Mouse (Mus musculus) lung, postnatal 0 days (tissue): ENCODE data around the gene Olfr1410. TPM values are rescaled to one million over a fixed set of nuclear protein-coding genes. Genes with fewer than 3 reads are reported as not detected.

Experiments used
- ATAC-seq: fragments of 200-750 bp; cut with Nextera tagmentation; 2 replicates; pipeline ENCODE4 v1.8.0; 2017; ENCODE audit warnings: moderate library complexity
- DNase-seq: peaks from one replicate; pipeline ENCODE4 v3.0.0-alpha.2; 2016; ENCODE audit warnings: low spot score
- H3K27ac ChIP-seq: fragments of 300-500 bp; sonication (generic); 2 replicates; pipeline ENCODE4 v1.5.1; 2014; ENCODE audit warnings: antibody characterized with exemption, mild to moderate bottlenecking, low read length, mixed read lengths
- H3K27me3 ChIP-seq: fragments of 300-500 bp; sonication (generic); replicated peaks from 2 replicates; pipeline ENCODE4 v1.6.1; 2014; ENCODE audit warnings: low read length, mixed read lengths; ENCODE audit not compliant: insufficient read depth
- H3K36me3 ChIP-seq: fragments of 300-500 bp; sonication (generic); 2 replicates; pipeline ENCODE4 v1.6.1; 2014; ENCODE audit warnings: low read length, mixed read lengths; ENCODE audit not compliant: insufficient read depth
- H3K4me1 ChIP-seq: fragments of 300-500 bp; sonication (generic); 2 replicates; pipeline ENCODE4 v1.6.1; 2014; ENCODE audit warnings: antibody characterized with exemption, low read depth, low read length, mixed read lengths; ENCODE audit not compliant: insufficient read depth
- H3K4me2 ChIP-seq: fragments of 300-500 bp; sonication (generic); replicated peaks from 2 replicates; pipeline ENCODE4 v1.6.1; 2014; ENCODE audit warnings: low read depth, mild to moderate bottlenecking, low read length, moderate library complexity, mixed read lengths
- H3K4me3 ChIP-seq: fragments of 300-500 bp; sonication (generic); 2 replicates; pipeline ENCODE4 v1.5.1; 2014; ENCODE audit warnings: low read depth, low read length
- H3K9ac ChIP-seq: fragments of 300-500 bp; sonication (generic); replicated peaks from 2 replicates; pipeline ENCODE4 v1.6.1; 2014; ENCODE audit warnings: low read depth, mild to moderate bottlenecking
- H3K9me3 ChIP-seq: fragments of 300-500 bp; sonication (generic); 2 replicates; pipeline ENCODE4 v1.6.1; 2016; ENCODE audit warnings: low read length, mixed read lengths
- CTCF ChIP-seq: IDR thresholded peaks from 2 replicates; pipeline ENCODE4 v1.5.1; 2016; ENCODE audit warnings: antibody characterized with exemption, mild to moderate bottlenecking
- EP300 ChIP-seq: IDR thresholded peaks from 2 replicates; pipeline ENCODE4 v1.6.1; 2016; ENCODE audit warnings: antibody characterized with exemption, mild to moderate bottlenecking, control low read depth
- WGBS: fragments of 180-500 bp; shearing (Covaris S2); extraction: QIAGEN DNeasy Blood & Tissue Kit; methylation state at CpG from one replicate; pipeline ENCODE4 v1.1.7; 2014; 5-methylcytosine and 5-hydroxymethylcytosine counted together
- polyA plus RNA-seq: library from polyadenylated mRNA; unstranded; fragments of >200 nt; fragmentation: Nextera tagmentation; extraction: Ambion mirVana; gene quantifications from 2 replicates; pipeline ENCODE4 v1.2.1, GENCODE M21; 2015

Olfr1410 gene
- polyA plus RNA-seq, 1 experiment from 2014 or later, result not detected

DNA sequence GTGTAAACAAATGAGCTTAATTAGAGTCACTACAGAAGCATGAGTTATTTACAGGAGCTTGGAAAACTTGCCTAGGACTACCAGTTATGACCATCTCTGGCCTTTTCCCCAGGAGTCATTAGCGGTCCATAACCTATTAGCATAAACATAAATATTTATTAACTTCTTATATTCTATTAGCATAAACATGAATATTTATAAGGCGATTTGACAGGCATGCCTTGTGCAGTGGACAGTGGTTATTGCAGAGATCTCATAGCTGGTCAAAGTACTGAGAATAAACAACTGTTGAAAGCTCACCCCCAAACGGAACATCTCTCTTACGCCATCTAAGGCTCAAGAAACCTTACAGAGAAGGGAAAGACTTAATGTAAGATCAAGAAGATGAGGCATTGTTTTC, 7.6 kb downstream of the Olfr1410 start:
- no peak overlapping the region for H3K4me2 ChIP-seq
- WGBS, result 53% methylated on average over 4 of the region's 4 CpGs
- TF ChIP-seq CTCF (no peak), EP300 (no peak)
- no peaks in the 10 kb centered on the region for H3K9me3 ChIP-seq
- DNase-seq, result no peak
- H3K4me3 ChIP-seq, result no peak overlapping the region
- H3K4me1 ChIP-seq, result no peaks in the 10 kb centered on the region
- no peak for ATAC-seq
- no peaks in the 10 kb centered on the region for H3K36me3 ChIP-seq
- no peak overlapping the region for H3K9ac ChIP-seq
- no peak overlapping the region for H3K27ac ChIP-seq
- H3K27me3 ChIP-seq, result no peaks in the 10 kb centered on the region

DNA sequence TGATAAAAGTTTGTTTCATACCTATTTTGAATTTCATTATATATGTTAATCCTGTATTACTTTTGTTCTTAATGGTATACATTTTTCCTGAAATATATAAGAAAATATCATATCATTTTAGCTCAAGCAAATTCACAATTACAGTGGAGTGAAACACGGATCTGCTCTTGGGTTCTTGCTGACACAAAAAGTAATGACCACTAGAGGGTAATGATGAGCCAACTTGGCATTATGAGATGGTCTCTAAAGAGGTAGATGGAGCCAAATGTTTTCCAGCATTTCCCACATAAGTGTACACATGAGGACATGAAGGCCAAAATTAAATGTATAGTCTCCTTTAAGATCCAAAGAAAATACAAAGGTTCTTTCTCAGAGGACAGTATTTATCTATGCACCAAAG, 8.9 kb downstream of the Olfr1410 start:
- H3K4me2 ChIP-seq, result no peak overlapping the region
- no peaks in the 10 kb centered on the region for H3K27me3 ChIP-seq
- no peaks in the 10 kb centered on the region for H3K4me1 ChIP-seq
- no peak overlapping the region for H3K4me3 ChIP-seq
- no peak overlapping the region for H3K9ac ChIP-seq
- ATAC-seq, result no peak
- WGBS, result 11% methylated on average over 1 of the region's 1 CpGs
- TF ChIP-seq CTCF (peak; percentile 69), EP300 (no peak)
- no peaks in the 10 kb centered on the region for H3K9me3 ChIP-seq
- H3K27ac ChIP-seq, result no peak overlapping the region
- peak; percentile 36 for DNase-seq
- H3K36me3 ChIP-seq, result no peaks in the 10 kb centered on the region

DNA sequence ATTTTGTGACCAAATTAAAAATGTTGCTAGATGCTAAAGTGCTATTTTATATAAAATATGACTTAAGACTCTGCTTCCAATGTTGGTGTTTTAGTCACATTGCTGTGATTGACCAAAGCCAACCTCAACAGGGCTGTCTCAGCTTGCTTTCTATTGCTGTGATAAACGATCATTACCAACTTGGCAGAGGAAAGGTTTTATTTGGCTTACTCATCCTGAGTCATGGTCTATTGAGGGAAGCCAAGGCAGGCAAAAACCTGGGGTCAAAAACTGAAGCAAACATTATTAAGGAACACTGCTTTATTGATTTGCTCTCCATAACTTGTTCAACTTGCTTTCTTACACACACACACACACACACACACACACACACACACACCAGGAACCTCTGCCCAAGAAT, 10.5 kb downstream of the Olfr1410 start:
- no peak overlapping the region for H3K4me2 ChIP-seq
- no peaks in the 10 kb centered on the region for H3K27me3 ChIP-seq
- H3K4me1 ChIP-seq, result no peaks in the 10 kb centered on the region
- TF ChIP-seq CTCF, result no peak
- no peak for TF ChIP-seq EP300
- no peaks in the 10 kb centered on the region for H3K36me3 ChIP-seq
- no peak overlapping the region for H3K4me3 ChIP-seq
- DNase-seq (no peak), ATAC-seq (no peak)
- 74% methylated on average over 1 of the region's 1 CpGs for WGBS
- H3K9ac ChIP-seq, result no peak overlapping the region
- H3K27ac ChIP-seq, result no peak overlapping the region
- H3K9me3 ChIP-seq, result no peaks in the 10 kb centered on the region

DNA sequence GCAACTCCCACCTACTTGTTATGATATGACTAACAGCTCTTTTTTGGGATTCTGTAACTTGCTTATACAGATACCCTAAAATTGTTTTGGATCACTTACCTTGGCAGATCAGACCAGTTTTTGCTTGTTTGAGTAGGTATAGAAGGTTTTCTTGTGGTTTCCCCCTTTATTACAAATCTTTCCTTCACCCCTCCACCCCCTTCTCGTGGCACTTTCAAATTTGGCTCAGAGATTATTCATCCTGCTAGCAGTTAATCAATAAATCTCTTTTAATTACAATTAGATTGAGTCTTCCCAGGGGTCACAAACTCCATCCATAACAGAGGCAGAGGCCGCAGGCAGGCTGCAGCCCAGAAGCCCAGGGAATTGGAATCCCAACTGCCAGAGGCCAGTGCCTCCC, 11.9 kb downstream of the Olfr1410 start, which contains the start of gene Olfr12:
Gene Olfr12, plus strand, starts transcription at position 301 of the 400 bp plus-strand sequence.
- no peaks in the 10 kb centered on the region for H3K27me3 ChIP-seq
- DNase-seq, result no peak
- H3K27ac ChIP-seq, result no peak within 1 kb of the TSS
- no peak within 1 kb of the TSS for H3K9ac ChIP-seq
- H3K4me1 ChIP-seq, result no peaks in the 10 kb centered on the region
- no peak for ATAC-seq
- no peak within 1 kb of the TSS for H3K4me3 ChIP-seq
- no peak within 1 kb of the TSS for H3K4me2 ChIP-seq
- no peaks in the 10 kb centered on the region for H3K9me3 ChIP-seq
- no peaks in the 10 kb centered on the region for H3K36me3 ChIP-seq
- TF ChIP-seq CTCF (no peak), EP300 (no peak)
- 63% methylated on average over 2 of the region's 2 CpGs for WGBS

DNA sequence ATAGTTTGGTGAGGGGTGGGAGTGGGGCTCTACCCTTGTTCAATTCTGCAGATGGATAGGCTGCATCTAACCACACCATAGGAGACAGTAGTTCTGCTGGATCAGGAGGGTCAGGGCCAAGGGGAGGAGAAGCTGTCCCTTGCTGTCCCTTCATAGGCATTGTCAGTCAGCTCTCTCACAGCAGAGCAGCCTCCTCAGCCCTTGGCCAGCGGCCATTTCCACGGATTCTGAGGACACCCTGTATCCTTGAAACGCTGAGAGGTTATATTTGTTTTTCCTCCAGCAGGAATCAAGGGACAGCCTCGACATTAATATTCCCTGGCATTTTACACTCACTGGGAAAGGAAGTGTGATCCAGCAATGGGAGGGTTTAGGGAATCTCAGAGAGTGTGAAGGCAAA, 12.8 kb downstream of the Olfr1410 start:
- Histone ChIP-seq H3K4me2 (no peak overlapping the region), H3K4me3 (no peak overlapping the region), H3K9ac (no peak overlapping the region), H3K27me3 (no peaks in the 10 kb centered on the region), H3K27ac (no peak overlapping the region), H3K36me3 (no peaks in the 10 kb centered on the region), H3K9me3 (no peaks in the 10 kb centered on the region), H3K4me1 (no peaks in the 10 kb centered on the region)
- 43% methylated on average over 4 of the region's 4 CpGs for WGBS
- DNase-seq, result no peak
- no peak for ATAC-seq
- no peak for TF ChIP-seq CTCF
- no peak for TF ChIP-seq EP300

DNA sequence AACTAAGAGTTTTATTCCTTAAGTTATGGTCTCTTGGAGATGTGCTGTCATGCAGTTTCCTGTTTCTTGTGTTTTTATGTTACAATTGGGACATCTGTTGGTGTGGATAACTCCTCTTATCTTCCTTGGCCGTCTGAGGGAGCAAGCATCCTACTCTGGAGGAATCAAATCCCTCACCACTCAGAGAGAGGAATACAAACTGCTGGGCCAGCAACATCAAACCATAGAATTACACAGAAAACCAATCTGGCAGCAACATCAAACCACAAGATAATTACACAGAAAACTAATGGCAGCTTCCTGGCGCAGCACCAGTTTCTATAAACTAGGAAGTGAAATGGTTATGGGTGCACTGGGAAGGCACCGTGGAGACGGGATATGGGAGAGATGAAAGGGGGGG, 22.6 kb downstream of the Olfr1410 start:
- no peak for DNase-seq

DNA sequence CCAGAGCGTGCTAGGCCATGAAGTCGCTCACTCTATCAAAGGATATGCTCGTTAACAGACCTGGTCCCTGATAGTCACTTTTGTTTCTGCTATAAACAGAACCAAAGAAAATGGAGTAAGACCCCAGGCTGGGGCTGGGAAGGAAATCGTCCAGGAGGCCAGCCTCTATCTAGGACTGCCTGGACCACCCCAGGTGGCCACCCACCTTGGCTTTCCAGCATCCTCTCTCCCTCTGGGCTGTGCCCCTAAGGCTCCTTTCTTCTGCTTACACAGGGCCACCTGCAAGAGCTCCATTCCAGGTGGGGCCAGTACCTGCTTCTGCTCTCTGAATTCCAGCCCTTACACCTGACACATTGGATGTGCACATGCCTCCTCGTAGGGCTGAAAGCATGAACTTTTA, 26.6 kb downstream of the Olfr1410 start:
- Histone ChIP-seq H3K27me3 (no peaks in the 10 kb centered on the region), H3K9me3 (no peaks in the 10 kb centered on the region), H3K27ac (no peak overlapping the region), H3K4me1 (no peaks in the 10 kb centered on the region), H3K4me2 (no peak overlapping the region), H3K36me3 (peaks cover 7% of the 10 kb centered on the region), H3K9ac (no peak overlapping the region), H3K4me3 (no peak overlapping the region)
- no peak for ATAC-seq
- 63% methylated on average over 5 of the region's 5 CpGs for WGBS
- no peak for DNase-seq
- no peak for TF ChIP-seq CTCF
- no peak for TF ChIP-seq EP300

More for the DNA sequence above, 22.6 kb downstream of the Olfr1410 start:
- Histone ChIP-seq H3K4me3 (no peak overlapping the region), H3K9ac (no peak overlapping the region), H3K27me3 (no peaks in the 10 kb centered on the region), H3K4me1 (no peaks in the 10 kb centered on the region), H3K4me2 (no peak overlapping the region), H3K36me3 (no peaks in the 10 kb centered on the region), H3K9me3 (no peaks in the 10 kb centered on the region), H3K27ac (no peak overlapping the region)
- WGBS, result 28% methylated on average over 4 of the region's 4 CpGs
- no peak for ATAC-seq
- TF ChIP-seq CTCF (no peak), EP300 (no peak)
